Mouse (Mus musculus): ENCODE data around the gene Ski. TPM values are rescaled to one million over a fixed set of nuclear protein-coding genes. Genes with fewer than 3 reads are reported as not detected.
A peak's percentile ranks its signal among the peaks of the same experiment; 100 is the strongest.

Gene Ski
- total RNA-seq, 2 experiments from 2014 or later = 48.6 to 50.2 TPM

DNA sequence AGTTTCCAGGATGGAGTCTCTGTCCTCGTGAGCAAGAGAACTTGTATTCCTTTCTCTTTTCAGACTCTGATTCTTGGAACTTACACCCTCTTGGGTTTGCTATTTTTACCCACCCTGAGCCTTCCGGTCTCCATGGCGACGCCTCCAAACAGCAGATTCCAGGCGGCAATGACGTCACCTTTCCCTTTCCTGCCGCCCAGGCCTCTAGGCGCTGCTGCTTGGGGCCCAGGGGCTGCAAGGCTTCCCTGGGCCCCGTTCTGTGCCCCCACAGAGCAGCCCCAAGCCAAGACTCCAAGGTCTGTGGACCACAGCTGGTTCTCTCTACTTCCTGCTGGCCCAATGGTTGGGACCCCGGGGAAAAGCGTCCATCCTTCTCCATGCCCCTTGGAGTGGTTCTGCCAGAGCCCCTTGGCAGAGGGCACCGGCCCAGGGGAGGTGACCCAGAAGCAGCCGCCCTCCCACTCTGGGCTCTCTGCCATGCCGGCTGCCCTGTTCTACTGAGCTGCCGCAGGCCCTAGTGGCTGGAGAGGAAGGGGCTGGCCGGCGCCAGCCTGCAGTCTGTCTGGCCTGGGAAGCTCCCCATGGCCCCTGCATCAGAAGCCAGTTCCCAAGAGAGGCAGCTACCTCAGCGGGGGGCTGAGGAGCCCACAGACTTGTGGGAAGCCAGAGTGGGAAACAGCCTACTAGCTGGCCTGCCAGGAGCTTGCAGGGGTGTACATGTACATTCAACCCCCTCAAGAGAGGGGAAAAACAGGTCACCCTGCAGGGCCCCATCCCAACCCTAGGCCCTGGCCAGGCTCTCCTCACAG, 13.1 kb upstream of the Ski start:
- DNase-seq = peak; percentile 96 to 97

DNA sequence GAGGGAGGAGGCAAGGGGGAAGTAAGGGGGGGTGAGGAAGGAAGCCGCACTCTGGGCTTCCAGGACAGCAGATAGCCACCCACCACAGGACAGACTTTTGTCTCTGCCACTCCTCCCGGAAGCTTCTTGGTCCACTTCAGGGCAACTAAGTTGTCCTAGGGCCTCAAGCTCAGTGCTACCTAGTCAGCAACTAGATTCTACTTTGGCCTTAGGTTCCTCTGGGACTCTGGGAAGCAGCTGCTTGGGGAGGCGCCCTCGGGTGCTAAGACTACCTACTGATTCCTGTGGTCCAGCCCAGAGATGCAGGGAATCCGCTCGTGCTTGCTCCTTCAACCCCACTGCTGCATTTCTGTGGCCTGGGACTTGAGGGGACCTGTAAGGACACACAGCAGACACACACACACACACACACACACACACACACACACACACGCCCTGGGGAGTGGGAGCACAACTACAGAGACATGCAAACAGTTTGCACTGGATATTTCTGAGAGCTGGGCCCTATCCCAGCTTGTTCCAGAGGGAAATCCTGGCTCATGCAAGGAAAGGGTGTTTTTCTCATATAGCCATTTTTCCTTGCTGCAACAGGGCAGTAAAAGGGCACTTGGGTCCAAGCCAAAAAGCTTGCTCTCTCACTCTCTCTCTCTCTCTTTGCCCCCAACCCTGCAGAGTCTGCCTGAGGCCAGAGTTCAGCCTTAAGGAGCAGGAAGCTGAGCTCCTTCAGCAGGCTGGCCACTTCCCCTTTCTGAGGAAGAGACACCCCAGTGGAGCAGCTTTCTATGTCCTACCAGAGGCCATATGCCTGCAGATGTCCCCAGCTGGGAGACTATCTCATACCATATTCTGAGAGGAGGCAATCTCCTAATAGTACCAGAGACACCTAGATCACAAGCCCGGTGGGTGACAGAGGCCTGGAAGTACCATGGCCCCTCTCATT, 12.2 kb upstream of the Ski start:
- peak; percentile 45 to 65 for DNase-seq

- DNase-seq = peak; percentile 90
These were observed 11.5 kb upstream of the Ski start for GRCm38 (mm10) chr4:155233878-155234277.

DNA sequence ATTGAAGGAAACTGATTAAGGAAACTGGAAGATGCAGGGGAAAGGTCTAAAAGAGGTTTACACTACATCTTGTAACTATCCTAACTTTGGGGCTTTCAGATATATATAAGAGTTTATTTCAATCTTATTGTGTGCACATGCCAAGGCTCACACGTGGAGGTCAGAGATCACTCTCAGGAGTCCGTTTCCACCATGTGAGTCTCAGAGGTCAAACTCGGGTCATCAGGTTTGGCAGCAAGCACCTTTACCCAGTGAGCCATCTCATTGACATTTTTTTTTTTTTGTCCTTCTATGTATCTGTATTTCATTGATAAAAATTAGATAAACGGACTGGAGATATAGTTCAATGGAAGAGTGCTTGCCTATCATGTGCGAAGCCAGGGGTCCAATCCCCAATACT, 6.1 kb upstream of the Ski start:
- DNase-seq = no peak

DNA sequence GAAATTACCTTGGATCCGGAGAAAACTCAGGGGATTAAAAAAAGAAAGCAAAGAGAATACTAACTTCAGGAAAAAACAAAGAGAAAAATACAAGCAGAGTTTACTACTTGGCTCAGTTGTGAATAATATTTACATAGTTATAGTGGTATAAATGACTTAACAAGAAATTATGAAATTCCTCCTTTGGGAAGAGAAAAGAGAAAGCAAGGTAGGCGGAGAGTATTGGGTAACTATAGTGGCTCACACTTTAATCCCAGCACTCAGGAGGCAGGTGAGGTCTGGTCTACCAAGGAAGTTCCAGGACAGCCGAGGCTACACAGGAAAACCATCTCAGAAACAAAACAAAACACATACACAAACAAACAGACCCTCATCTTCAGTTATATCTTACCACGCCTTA, 5.6 kb upstream of the Ski start:
- no peak for DNase-seq

DNA sequence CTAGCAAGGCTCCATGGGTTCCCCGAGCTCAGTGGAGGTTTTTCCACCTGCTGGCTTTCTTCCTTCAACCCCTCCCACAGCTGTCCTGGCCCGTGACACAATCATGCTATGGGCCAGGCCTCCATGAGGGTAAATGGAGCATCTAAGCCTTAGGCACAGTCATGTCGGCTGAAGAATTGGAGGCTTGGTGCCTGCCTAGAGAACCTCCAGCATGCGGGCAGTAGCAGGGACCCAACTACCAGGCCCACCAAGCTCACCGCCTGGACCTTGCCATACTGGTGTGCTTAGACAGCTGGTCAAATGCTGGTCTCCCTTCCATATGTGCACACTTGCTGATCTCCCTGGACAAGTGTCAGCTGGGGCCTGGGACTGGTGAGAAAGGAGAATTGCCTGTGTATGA, 3.5 kb upstream of the Ski start:
- no peak for DNase-seq

DNA sequence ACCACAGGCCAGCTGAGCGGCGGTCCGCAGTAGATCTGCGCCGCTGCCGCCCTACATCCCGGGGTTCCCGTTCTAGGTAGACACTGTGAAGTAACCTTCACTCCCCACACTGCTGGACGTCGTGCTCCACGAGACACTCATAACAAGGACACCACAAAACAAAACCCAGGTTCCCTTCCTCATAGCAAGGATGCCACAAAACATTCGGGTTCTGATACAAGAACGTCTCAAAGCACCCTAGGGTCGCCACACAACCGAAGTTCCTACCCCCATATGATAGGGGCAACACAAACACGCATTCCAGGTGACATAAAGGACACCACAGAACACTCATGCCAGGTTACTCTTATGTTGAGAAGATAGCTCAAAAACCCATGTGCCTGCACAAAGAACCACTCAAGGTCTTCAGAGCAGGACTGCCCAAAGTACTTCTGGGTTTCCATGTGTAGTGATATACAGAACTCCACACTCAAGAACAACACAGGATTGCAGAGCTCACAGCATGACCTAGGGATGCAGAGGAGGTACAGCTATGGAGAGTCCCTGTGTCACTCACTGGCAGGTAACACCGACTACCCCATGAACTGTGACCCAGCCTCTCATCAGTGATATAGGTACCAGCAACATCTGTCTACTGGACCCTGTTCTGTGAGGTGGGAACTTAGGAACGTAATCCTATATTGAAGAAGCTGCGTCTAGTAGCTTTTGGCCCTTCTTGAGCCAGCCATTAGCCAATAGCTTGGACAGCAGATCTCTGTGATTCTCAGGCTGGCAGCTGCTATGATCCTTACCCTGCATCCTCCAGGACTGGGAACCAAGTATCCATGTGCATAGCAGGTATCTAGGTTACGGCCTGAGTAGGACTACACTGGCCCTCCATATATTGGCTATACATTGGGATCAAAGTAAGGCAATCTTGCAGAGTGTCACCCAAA, 1.5 kb upstream of the Ski start:
- no peak for DNase-seq

- DNase-seq = peak; percentile 99
These were observed 625 bp upstream of the Ski start for GRCm38 (mm10) chr4:155222841-155223593.

DNA sequence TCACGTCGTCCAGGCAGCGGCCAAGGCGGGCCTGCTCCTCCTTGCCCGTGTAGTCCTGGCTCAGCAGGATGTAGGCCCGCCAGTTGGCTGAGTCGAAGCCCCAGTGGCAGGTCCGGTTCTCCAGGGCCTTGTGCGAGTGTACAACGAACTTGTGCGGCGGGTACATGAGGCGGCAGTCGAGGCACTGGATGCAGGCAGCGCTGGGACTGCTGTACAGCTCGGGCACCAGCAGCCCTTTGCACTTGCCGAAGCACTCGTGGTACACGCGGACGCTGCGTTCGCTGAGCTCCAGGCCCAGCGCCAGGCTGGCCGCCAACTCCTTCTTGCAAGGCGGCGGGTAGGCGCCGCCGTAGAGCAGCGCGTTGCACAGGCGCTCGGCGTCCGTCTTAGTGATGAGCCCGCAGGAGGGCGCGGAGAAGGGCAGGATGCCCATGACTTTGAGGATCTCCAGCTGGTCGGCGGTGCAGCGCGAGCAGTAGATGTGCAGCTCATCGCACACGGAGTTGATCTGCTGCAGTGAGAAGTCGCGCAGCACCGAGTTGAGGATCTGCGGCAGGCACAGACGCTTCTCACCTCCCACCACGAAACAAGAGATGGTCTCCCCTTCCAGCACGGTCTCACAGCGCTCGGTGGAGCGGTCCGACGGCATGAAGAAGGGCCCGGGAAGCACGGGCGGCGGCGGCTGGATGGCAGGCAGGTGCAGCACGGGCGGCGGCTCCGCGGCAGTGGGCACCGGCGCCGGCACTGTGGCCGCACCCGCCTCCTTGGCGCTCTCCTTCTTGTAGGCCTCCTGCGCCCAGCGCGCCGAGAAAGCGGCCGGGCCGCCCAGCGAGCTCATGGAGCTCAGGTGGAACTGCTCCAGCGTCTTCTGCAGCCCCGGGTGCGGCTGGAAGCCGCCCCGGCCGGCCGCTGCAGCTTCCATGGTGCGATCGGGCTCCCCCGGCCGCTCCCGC, 517 bp downstream of the Ski start:
- DNase-seq = peak; percentile 82 to 85

DNA sequence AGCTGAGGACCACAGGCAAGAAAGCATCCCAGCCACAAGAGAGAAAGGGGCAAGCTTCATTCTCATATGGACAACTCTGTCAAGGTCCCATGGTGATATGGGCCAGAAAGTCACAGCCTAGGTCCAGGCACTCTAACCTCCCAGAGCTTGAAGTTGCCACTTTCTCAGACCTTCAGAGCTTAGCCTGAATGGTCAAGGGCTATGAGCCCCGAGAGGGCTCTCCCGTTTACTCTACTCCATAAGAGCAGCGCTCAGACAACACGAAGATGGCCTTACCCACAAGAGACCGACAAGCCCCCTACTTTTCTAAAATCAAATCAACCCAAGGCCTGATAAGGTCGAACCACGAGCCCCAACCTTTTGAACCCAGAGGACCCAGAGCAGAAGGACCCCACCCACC, 1.3 kb downstream of the Ski start:
- no peak for DNase-seq

- DNase-seq = peak in 1 of 2 experiments; percentile 58
These were observed 1.9 kb downstream of the Ski start for GRCm38 (mm10) chr4:155220213-155221100.

DNA sequence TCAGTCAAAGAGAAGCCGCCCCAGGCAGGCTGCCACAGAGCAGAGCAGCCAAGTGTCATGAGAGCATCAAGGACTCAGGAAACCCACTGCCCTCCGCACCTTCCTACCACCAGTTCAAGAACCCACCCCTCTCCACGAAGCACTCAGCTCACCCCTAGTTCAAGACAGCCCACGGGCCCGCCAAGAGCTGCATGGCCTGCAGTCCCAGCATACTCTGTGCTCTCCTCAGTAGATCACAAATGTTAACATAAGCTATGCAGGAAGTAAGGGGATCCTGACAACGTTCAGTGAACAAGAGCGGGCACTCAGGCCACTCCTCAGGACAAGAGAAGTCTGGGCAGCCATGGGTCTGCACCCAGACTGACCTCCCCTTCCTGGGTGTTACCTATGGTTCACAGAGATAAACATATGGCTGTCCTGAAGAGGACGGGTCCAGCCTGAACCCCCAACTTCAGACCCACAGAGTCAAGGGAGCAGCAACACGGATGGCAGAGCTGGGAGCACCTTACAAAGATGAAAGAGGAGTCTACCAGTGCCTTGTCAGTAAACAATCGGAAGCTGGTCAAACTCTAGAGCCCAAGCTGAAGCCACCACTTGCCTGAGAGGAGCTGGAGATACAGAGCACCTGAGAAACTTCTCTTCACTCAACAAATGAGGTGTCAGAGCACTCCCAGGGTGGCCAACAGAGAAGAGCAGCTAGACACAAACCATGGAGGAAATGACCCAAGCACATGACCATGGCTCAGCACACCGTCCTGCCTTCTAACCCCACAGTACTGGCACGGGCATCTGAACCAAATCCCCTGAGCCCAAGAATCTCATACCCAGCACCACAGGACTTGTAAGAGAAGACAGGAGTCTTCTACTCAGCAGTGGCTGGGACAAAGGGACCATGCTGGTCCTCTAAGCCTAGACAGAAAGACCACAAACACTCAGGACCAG, 2.9 kb downstream of the Ski start:
- peak in 1 of 2 experiments; percentile 50 for DNase-seq

DNA sequence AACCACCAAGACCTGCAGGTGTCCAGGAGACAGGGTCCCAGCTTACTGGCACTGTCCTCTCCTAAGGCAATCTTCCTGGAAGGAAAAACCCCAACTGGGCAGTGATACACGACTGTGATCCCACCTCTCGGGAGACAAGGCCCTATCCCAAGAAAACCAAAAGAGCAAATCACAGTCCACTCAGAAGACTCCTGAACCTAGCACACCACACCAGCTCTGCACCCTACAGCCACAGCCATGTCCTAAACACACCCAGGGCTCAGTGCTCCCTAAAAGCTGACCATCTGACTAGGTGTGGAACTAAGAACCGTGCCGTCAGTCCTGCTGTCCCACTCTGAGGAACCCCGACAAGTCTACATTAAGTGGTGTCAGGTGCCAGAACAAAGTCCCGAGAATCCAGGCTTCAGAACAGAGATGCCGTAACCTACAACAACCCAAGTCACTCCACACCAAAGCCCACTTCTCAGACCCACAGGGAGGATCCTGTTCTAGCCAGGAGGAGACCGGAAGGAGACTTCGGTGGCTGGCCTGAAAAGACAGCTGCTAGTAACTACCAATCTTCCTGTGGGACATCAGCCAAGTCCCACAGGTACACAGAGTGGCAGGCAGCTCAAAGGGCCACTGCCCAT, 4.2 kb downstream of the Ski start:
- DNase-seq = no peak

DNA sequence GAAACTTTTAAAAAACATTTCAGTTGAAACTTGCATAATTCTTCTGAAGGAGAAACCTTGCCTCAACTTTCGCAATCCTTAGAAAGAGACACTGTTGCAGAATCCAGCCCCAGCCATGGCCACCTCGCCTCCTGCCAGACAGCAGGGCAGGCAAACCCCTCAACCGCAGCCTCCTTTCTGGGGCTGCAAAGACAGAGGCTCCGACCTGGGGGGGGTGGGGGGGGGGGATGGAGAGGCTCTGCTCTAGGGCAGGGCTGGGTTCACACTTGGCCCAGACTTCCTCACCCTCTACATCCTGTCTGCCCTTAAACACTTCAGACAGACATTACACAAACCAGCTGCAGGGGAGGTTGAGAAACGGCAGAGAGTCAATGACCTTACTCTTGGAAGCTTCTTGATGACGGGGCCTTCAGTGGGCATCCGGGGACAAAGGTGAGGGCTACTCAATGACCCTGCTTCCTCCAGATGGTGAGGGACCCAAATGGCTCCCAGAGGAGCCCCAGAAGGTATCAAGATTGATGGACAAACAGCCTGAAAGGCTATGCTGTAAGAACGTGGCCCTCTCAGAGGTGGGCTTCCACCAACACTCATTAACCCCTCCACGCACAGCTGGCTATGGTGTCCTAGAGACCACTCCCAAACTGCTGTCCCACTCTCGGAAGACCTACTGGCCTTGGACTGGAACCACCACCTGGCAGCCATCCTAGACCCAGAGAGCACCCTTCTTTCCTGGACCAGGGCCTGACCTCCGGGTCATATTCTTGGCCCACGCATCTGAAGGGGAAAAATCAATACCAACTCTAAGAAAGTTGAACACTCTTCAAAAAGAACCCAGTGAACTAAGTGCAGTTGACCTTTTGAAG, 4.9 kb downstream of the Ski start:
- DNase-seq = peak; percentile 67 to 77

GRCm38 (mm10) chr4:155215773-155216630, 6.4 kb downstream of the Ski start:
- DNase-seq = peak; percentile 79 to 84
